Mouse (Mus musculus) layer of hippocampus, adult 6 months (tissue): ENCODE data around the gene Gm20822. TPM values are rescaled to one million over a fixed set of nuclear protein-coding genes. Genes with fewer than 3 reads are reported as not detected.

Experiments
- long read RNA-seq, 2 experiments: library from polyadenylated mRNA; unstranded; transcript quantifications; one replicate each; pipeline ENCODE4 v2.0.0; 2019 to 2020
- polyA plus RNA-seq: library from polyadenylated mRNA; unstranded; fragments of <200 nt; fragmentation: Nextera tagmentation; gene quantifications from 2 replicates; pipeline ENCODE4 v1.2.3, GENCODE M21; 2021

Gm20822 gene
- not detected in 2 replicates for polyA plus RNA-seq
- long read RNA-seq, experiment 1, result 0 reads
- long read RNA-seq, experiment 2, result 0 reads

GRCm38 (mm10) chrY:15884671-15885070 is at the start of gene Gm20822:
Gm20822 (minus strand) TSS chrY:15884771.

